Mouse (Mus musculus): Measurements from ENCODE around the gene Tmem144. TPM values are rescaled to one million over a fixed set of nuclear protein-coding genes. Genes with fewer than 3 reads are reported as not detected.

The Tmem144 gene
- polyA plus RNA-seq, 2 experiments: 0.68 to 1.9 TPM

DNA sequence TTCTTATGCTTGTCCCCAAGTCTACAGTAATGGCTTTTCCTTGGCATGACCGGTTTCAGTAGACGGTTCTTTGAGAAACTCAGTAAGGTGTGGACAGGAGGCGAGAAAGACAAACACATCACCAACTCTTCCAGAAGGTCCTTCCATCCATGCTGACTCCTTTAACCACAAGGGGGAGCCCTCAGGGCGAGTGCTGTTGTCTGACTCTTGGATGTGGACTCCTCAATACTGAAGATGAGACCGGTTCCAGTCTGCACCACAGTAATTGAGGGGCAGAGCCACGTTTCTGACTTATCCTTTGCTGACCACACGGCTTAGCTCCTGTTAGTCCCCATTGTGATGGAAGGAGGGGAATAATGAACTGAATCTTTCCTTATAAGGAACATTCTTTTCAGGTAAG is 30.5 kb upstream of the Tmem144 start:
- ATAC-seq (ENCODE audit: insufficient read depth): no peak
- H3K4me3 ChIP-seq (ENCODE audit: insufficient read depth in 1 of 2, low read depth in 2 of 2, low read length in 2 of 2): no peak overlapping the region
- H3K9me3 ChIP-seq (ENCODE audit: control insufficient read depth, low read length): no peaks in the 10 kb centered on the region
- 19% methylated on average over 7 of the region's 7 CpGs for WGBS (ENCODE audit: insufficient replicate concordance)
- H3K36me3 ChIP-seq (replicated peaks; ENCODE audit: control insufficient read depth, insufficient read depth, low read depth): no peaks in the 10 kb centered on the region
- no peak for TF ChIP-seq EP300 (IDR thresholded peaks at IDR 0.05; ENCODE audit: low read depth)
- peak; percentile 86 for TF ChIP-seq CTCF (IDR thresholded peaks at IDR 0.05; ENCODE audit: low read depth)
- peaks cover 0 to 7% of the 10 kb centered on the region in 2 experiments; a peak in 2 of 4 replicates for H3K4me1 ChIP-seq (replicated peaks; ENCODE audit: control insufficient read depth in 2 of 2, insufficient read depth in 2 of 2, low read length in 1 of 2)
- H3K9ac ChIP-seq (replicated peaks): no peak overlapping the region
- peak in 2 of 3 experiments; percentile 26 to 28 for DNase-seq (ENCODE audit: low read depth in 3 of 3, low spot score in 3 of 3)
- no peak overlapping the region for H3K27ac ChIP-seq
- no peaks in the 10 kb centered on the region; the same call in 1 of the 2 replicates for H3K27me3 ChIP-seq (ENCODE audit: control insufficient read depth, insufficient read depth, low read length)
- H3K4me2 ChIP-seq (ENCODE audit: low read depth): no peak overlapping the region

- peaks cover 0 to 7% of the 10 kb centered on the region in 2 experiments; a peak in 2 of 4 replicates for H3K4me1 ChIP-seq (replicated peaks; ENCODE audit: control insufficient read depth in 2 of 2, insufficient read depth in 2 of 2, low read length in 1 of 2)
- H3K9me3 ChIP-seq (ENCODE audit: control insufficient read depth, low read length): no peaks in the 10 kb centered on the region
- ATAC-seq (ENCODE audit: insufficient read depth) (no peak), DNase-seq (ENCODE audit: low read depth in 3 of 3, low spot score in 3 of 3) (no peak)
- WGBS (ENCODE audit: insufficient replicate concordance): 36% methylated on average over 2 of the region's 2 CpGs
- H3K27ac ChIP-seq: no peak overlapping the region
- TF ChIP-seq EP300 (IDR thresholded peaks at IDR 0.05; ENCODE audit: low read depth) (no peak), CTCF (IDR thresholded peaks at IDR 0.05; ENCODE audit: low read depth) (no peak)
- H3K4me3 ChIP-seq (ENCODE audit: insufficient read depth in 1 of 2, low read depth in 2 of 2, low read length in 2 of 2): no peak overlapping the region
- no peak overlapping the region for H3K9ac ChIP-seq (replicated peaks)
- H3K4me2 ChIP-seq (ENCODE audit: low read depth): no peak overlapping the region
- H3K27me3 ChIP-seq (ENCODE audit: control insufficient read depth, insufficient read depth, low read length): no peaks in the 10 kb centered on the region; the same call in 1 of the 2 replicates
- no peaks in the 10 kb centered on the region for H3K36me3 ChIP-seq (replicated peaks; ENCODE audit: control insufficient read depth, insufficient read depth, low read depth)
Measured at GRCm38 (mm10) chr3:79881645-79882044, 29.1 kb upstream of the Tmem144 start.

- no peak for DNase-seq (ENCODE audit: low read depth in 3 of 3, low spot score in 3 of 3)
- Histone ChIP-seq H3K9me3 (ENCODE audit: control insufficient read depth, low read length) (no peaks in the 10 kb centered on the region), H3K4me3 (ENCODE audit: insufficient read depth in 1 of 2, low read depth in 2 of 2, low read length in 2 of 2) (no peak overlapping the region), H3K4me1 (replicated peaks; ENCODE audit: control insufficient read depth in 2 of 2, insufficient read depth in 2 of 2, low read length in 1 of 2) (peaks cover 0 to 1% of the 10 kb centered on the region in 2 experiments; a peak in 2 of 4 replicates), H3K27me3 (ENCODE audit: control insufficient read depth, insufficient read depth, low read length) (no peaks in the 10 kb centered on the region), H3K36me3 (replicated peaks; ENCODE audit: control insufficient read depth, insufficient read depth, low read depth) (no peaks in the 10 kb centered on the region), H3K9ac (replicated peaks) (no peak overlapping the region), H3K4me2 (ENCODE audit: low read depth) (no peak overlapping the region), H3K27ac (no peak overlapping the region)
- ATAC-seq (ENCODE audit: insufficient read depth): no peak
- TF ChIP-seq CTCF (IDR thresholded peaks at IDR 0.05; ENCODE audit: low read depth) (no peak), EP300 (IDR thresholded peaks at IDR 0.05; ENCODE audit: low read depth) (no peak)
- WGBS (ENCODE audit: insufficient replicate concordance): 42% methylated on average over 9 of the region's 9 CpGs
Measured at GRCm38 (mm10) chr3:79879246-79879645, 26.7 kb upstream of the Tmem144 start.

DNA sequence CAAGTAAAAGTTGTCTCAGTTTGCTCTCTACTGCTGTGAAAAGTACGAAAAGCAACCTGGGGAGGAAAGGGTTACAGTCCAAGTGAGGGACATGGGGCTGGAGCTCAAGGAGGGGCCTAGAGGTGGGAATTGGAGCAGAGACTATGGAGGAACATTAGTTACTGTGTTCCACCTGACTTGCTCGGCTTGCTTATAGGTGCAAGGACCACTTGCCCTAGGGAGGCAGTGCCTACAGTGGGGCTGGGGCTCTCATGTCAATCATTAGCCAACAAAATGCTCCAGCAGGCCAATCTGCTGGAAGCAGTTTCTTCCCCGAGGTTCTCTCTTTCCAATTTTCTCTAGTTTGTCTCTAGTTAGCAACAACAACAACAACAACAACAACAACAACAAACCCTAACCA is 25.8 kb upstream of the Tmem144 start:
- TF ChIP-seq CTCF (IDR thresholded peaks at IDR 0.05; ENCODE audit: low read depth): no peak
- no peak for TF ChIP-seq EP300 (IDR thresholded peaks at IDR 0.05; ENCODE audit: low read depth)
- no peak overlapping the region for H3K27ac ChIP-seq
- H3K27me3 ChIP-seq (ENCODE audit: control insufficient read depth, insufficient read depth, low read length): no peaks in the 10 kb centered on the region
- no peak overlapping the region for H3K4me3 ChIP-seq (ENCODE audit: insufficient read depth in 1 of 2, low read depth in 2 of 2, low read length in 2 of 2)
- H3K9me3 ChIP-seq (ENCODE audit: control insufficient read depth, low read length): no peaks in the 10 kb centered on the region
- no peaks in the 10 kb centered on the region; a peak in 1 of 4 replicates for H3K4me1 ChIP-seq (replicated peaks; ENCODE audit: control insufficient read depth in 2 of 2, insufficient read depth in 2 of 2, low read length in 1 of 2)
- no peak overlapping the region for H3K9ac ChIP-seq (replicated peaks)
- 58% methylated on average over 3 of the region's 3 CpGs for WGBS (ENCODE audit: insufficient replicate concordance)
- no peak for DNase-seq (ENCODE audit: low read depth in 3 of 3, low spot score in 3 of 3)
- H3K36me3 ChIP-seq (replicated peaks; ENCODE audit: control insufficient read depth, insufficient read depth, low read depth): no peaks in the 10 kb centered on the region
- H3K4me2 ChIP-seq (ENCODE audit: low read depth): no peak overlapping the region
- no peak for ATAC-seq (ENCODE audit: insufficient read depth)

GRCm38 (mm10) chr3:79875471-79875870 is 22.9 kb upstream of the Tmem144 start:
- Histone ChIP-seq H3K4me2 (ENCODE audit: low read depth) (no peak overlapping the region), H3K4me1 (replicated peaks; ENCODE audit: control insufficient read depth in 2 of 2, insufficient read depth in 2 of 2, low read length in 1 of 2) (no peaks in the 10 kb centered on the region; a peak in 1 of 4 replicates), H3K36me3 (replicated peaks; ENCODE audit: control insufficient read depth, insufficient read depth, low read depth) (no peaks in the 10 kb centered on the region), H3K27ac (no peak overlapping the region), H3K9me3 (ENCODE audit: control insufficient read depth, low read length) (no peaks in the 10 kb centered on the region), H3K27me3 (ENCODE audit: control insufficient read depth, insufficient read depth, low read length) (no peaks in the 10 kb centered on the region), H3K9ac (replicated peaks) (no peak overlapping the region), H3K4me3 (ENCODE audit: insufficient read depth in 1 of 2, low read depth in 2 of 2, low read length in 2 of 2) (no peak overlapping the region)
- TF ChIP-seq CTCF (IDR thresholded peaks at IDR 0.05; ENCODE audit: low read depth): no peak
- TF ChIP-seq EP300 (IDR thresholded peaks at IDR 0.05; ENCODE audit: low read depth): no peak
- DNase-seq (ENCODE audit: low read depth in 3 of 3, low spot score in 3 of 3) (no peak), ATAC-seq (ENCODE audit: insufficient read depth) (no peak)
- 76% methylated on average over 5 of the region's 5 CpGs for WGBS (ENCODE audit: insufficient replicate concordance)
